Mouse (Mus musculus) kidney, postnatal 36 days (tissue): Measurements from ENCODE around the gene Ankrd11.

Experiments
- DNase-seq, 2 experiments: peaks; one replicate each; pipeline ENCODE4 v3.0.0; 2021 to 2022; ENCODE audit warnings: mixed read lengths in 2 of 2

The Ankrd11 gene

GRCm38 (mm10) chr8:122960932-122961331 lies 81.1 kb downstream of the Ankrd11 start:
- peak in 1 of 2 experiments; percentile 7 for DNase-seq

GRCm38 (mm10) chr8:122960323-122960722 lies 81.8 kb downstream of the Ankrd11 start:
- no peak for DNase-seq

- no peak for DNase-seq
Observed at GRCm38 (mm10) chr8:122955997-122956396, 86.1 kb downstream of the Ankrd11 start.

GRCm38 (mm10) chr8:122955195-122955594 lies 86.9 kb downstream of the Ankrd11 start:
- DNase-seq, result no peak

GRCm38 (mm10) chr8:122954090-122954799 lies 87.8 kb downstream of the Ankrd11 start:
- peak in 1 of 2 experiments; percentile 8 for DNase-seq

- DNase-seq, result no peak
Observed at GRCm38 (mm10) chr8:122953028-122953427, 89.0 kb downstream of the Ankrd11 start.

GRCm38 (mm10) chr8:122951456-122951855 lies 90.6 kb downstream of the Ankrd11 start:
- no peak for DNase-seq

DNA sequence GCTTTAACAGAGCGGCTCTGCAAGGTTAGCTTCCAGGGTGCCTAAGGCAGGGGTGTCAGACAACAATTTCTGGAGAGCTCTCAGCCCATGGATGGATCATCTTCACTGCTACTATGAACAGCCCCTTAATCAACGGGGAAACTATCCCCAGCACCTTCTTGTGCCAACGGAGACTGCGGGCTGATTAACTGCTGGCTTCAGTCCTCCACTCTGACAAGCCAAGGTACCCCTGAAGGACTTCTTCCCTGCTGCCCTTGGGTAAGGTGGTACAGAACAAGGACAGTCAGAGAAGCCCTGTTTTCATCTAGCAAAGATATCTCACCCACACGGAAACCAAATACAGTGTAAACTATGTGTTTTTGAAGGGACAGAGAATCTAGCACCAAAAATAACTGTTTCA lies 92.4 kb downstream of the Ankrd11 start:
- DNase-seq, result no peak

DNA sequence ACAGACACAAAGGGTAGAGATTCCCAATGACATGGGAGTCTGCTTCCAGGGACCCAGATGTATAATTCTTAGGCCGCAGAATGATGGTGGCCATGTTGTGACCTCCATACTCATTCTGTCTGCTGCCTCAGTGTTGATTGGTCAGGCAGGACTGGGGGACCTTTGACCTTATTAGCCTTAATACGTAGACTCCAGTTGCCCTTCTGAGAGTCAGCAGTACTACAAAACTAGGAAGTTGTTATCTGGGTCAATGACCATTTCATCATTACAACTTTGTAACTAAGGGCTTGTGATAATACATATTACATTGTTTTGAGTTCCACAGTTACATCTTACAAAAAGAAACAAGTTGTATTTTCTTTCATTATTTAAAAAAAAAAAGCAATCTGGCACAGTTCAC lies 96.3 kb downstream of the Ankrd11 start:
- peak in 1 of 2 experiments; percentile 14 for DNase-seq

- peak in 1 of 2 experiments; percentile 56 for DNase-seq
Observed at GRCm38 (mm10) chr8:122942803-122943713, 99.0 kb downstream of the Ankrd11 start.

GRCm38 (mm10) chr8:122938591-122938990 lies 103.5 kb downstream of the Ankrd11 start:
- peak; percentile 32 to 43 for DNase-seq

- no peak for DNase-seq
Observed at GRCm38 (mm10) chr8:122938170-122938569, 103.9 kb downstream of the Ankrd11 start.

DNA sequence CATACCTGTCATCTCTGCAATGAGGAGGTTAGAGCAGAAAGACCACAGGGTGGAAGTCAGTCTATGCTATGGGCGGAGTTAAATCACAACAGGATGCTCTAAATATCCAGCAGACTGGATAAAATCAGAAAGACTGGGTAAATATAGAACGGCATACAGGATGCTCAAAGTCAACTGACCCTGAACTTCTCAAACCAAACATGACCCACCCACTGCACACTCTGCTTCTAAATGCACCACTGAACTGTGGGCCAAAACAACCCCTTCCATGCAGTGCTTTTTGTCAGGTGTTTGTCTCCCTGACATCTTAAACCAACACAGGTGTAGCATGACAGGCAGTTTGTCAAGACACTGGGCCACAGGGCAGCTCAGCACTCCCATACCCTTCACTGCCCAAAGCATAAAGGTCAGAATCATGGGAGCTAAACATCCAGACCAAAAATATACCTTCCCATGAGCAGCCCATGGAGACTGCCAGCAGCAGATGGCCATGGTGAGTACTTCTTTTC lies 104.5 kb downstream of the Ankrd11 start:
- DNase-seq, result no peak

- DNase-seq, result no peak
Observed at GRCm38 (mm10) chr8:122935912-122936311, 106.2 kb downstream of the Ankrd11 start.

GRCm38 (mm10) chr8:122935118-122935517 lies 107.0 kb downstream of the Ankrd11 start:
- no peak for DNase-seq

DNA sequence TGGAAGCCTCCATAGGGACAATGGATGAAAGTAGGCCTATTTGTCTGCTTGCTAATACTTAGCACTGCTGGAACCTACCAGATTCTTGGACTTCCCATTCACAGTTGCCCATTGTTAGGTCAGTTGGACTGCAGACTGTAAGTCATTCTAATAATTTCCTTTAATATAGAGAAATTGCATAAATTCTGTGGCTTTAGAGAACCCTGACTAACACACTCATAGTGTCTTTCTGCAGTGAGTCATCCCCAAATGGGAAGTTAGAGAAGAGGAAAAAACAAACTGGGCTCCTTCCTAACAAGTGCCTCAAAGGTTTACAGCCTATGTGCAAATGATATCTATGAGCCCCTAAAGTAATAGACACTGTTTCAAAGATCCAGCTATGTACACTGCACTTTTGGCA lies 108.1 kb downstream of the Ankrd11 start:
- no peak for DNase-seq

- no peak for DNase-seq
Observed at GRCm38 (mm10) chr8:122932561-122932959, 109.5 kb downstream of the Ankrd11 start.

DNA sequence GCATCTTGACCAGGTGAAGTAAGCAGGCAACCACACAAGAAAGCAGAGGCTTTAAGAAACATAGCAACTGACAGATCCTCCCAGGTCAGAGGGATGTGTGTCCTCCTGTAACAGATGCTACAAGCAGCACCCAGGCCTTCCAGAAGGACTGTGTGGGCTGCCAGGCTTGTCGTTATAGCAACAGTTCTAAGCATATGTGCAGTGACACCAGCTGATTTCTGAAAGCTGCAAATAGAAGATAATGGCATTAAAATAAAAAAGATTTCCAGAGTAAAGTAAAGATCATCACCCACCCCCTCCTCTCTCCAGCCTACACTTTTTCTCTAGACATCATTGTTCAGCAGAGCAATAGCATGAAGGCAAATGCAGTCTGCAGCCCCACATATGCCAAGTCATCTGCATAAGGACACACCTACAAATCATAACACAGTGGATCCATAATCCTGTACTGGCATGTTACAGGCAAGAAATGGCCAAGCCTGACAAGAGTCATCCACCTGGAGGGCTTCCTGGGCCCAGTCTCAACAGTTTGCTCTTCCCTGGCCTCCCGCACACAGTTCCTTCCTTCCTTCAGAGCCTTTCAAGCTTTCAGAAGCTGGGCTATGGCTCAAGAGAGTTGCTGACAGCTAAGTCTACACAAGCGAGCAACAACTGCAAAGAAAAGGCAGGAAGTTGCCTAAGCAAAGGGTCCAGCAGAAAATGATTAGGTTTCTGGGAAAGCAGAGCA lies 110.1 kb downstream of the Ankrd11 start:
- DNase-seq, result no peak

GRCm38 (mm10) chr8:122928631-122929224 lies 113.3 kb downstream of the Ankrd11 start:
- DNase-seq, result no peak

DNA sequence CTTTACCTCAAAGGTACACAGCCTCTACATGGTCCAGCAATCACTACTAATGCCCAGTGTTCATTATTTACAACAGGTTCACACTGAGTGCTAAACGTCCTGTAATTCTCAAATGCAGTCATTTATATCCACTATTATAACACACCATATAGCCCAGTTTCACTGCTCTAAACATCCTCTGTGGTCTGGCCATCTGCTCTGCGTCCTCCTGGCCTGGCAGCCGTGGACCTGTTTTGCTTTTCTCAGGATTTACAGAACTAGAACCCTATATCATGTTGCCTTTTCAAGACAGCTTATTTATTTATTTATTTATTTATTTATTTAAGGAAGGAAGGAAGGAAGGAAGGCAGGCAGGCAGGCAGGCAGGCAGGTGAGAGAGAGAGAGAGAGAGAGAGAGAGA lies 114.2 kb downstream of the Ankrd11 start:
- DNase-seq, result no peak

DNA sequence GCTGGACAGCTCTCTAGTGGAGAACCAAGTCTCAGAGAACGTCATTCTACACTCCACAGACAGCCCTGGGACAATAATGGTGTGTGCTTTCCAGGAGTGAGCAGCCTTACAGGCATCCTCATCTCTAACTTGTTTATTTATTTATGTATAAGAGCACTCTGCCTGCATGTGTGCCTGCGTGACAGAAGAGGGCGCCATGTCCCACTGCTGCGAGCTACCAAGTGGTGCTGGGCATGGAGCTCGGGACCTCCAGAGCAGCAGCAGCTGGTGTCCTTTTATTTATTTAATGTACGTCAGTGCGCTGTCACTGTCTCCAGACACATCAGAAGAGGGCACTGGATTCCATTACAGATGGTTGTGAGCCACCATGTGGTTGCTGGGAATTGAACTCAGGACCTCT lies 115.3 kb downstream of the Ankrd11 start:
- peak in 1 of 2 experiments; percentile 33 for DNase-seq

- DNase-seq, result no peak
Observed at GRCm38 (mm10) chr8:122925939-122926722, 115.9 kb downstream of the Ankrd11 start.
